Mouse (Mus musculus) cortical plate, adult 2 months (tissue): Measurements from ENCODE around the gene Zdhhc18.

Experiments
- CTCF ChIP-seq: fragments of 200-500 bp; IDR thresholded peaks from 2 replicates; pipeline ENCODE4 v1.5.1; 2011; ENCODE audit warnings: mild to moderate bottlenecking, control low read depth, low read length; ENCODE audit not compliant: insufficient read depth; ENCODE audit errors: extremely low read depth
- POLR2A ChIP-seq: fragments of 200-500 bp; IDR thresholded peaks from 2 replicates; pipeline ENCODE4 v1.6.1; 2011; ENCODE audit warnings: mild to moderate bottlenecking, low read length, control low read depth; ENCODE audit not compliant: insufficient read depth; ENCODE audit errors: extremely low read depth

DNA sequence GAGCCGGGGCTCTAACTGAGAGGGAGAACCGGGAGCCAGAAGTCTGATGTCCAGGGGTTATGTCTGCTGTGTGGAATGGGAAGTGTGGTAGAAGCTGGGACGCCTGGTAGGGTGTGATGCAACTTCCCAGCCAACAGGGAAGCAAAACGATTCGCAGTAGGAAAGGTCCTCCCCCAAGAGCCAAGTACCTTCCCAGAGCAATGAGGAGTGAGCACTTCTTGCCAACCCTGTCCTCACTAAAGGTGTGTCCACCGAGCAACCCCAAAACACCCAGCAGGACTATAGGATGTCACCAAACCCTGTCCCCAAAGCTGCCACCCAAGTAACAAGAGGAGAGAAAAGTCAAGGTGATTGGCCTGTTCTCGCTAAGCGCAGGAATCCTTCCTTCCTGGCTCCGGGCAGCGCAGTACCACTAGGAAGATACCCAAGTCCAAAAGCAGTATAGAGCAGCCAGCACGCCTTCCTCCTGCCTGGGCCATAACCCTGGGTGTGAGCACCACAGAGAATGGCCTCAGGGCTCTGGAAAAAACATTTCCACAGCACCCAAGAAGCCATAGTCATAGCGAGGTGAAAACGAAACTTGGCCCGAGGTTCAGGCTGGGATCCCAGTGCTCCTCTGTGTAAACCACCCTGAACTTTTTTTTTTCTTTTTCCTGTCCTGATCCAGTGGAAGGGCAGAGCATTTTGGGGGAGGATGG lies 18.7 kb downstream of the Zdhhc18 start:
- TF ChIP-seq CTCF (no peak), POLR2A (no peak)
